Mouse (Mus musculus) urinary bladder, postnatal 36 days (tissue): Measurements from ENCODE around the gene Gm21887.
A peak's percentile ranks its signal among the peaks of the same experiment; 100 is the strongest.
"Not testable (repeated sequence)": the region's sequence is repeated elsewhere in the genome, so short reads cannot be mapped to it uniquely, and the experiment has no call there.

ENCODE experiments used
- DNase-seq, 2 experiments: peaks; one replicate each; pipeline ENCODE4 v3.0.0; 2022; ENCODE audit warnings: low spot score in 2 of 2, mixed read lengths in 1 of 2

Gene Gm21887

DNA sequence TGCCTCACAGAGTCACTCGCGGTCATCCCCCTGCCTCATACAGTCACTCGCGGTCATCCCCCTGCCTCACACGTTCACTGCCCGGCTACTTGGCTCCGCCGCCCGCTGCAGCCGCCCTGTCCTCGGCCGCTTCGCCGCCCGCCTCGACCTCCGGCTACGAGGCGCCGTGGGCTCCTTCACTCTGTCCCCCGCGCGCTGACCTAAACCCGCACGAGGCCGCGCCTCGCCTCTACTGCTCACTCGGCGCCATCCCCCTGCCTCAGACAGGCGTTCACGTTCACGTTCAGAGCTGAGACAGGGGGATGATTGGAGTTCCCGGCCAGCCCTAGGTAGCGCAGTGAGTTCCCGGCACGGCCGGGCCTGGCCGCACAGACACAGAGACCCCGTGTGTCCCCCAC, 12.0 kb upstream of the Gm21887 start:
- not testable (repeated sequence) for DNase-seq

DNA sequence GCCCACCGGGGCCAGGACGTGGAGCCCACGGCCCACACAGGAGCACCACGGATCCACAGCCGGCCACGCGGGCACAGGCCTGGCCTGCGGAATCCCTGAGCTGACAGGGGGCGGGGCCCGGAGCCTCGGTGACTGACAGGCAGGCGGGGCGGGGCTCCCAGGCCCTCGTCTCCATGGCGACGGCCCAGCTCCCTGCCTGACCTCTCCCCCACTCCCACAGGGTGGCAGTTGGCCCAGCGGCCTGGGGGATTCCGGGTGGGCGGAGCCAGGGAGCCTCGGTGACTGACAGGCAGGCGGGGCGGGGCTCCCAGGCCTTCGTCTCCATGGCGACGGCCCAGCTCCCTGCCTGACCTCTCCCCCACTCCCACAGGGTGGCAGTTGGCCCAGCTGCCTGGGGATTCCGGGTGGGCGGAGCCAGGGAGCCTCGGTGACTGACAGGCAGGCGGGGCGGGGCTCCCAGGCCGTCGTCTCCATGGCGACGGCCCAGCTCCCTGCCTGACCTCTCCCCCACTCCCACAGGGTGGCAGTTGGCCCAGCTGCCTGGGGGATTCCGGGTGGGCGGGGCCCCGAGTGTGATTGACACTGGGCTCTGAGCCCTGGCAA, 11.5 kb upstream of the Gm21887 start:
- peak; percentile 100 for DNase-seq

DNA sequence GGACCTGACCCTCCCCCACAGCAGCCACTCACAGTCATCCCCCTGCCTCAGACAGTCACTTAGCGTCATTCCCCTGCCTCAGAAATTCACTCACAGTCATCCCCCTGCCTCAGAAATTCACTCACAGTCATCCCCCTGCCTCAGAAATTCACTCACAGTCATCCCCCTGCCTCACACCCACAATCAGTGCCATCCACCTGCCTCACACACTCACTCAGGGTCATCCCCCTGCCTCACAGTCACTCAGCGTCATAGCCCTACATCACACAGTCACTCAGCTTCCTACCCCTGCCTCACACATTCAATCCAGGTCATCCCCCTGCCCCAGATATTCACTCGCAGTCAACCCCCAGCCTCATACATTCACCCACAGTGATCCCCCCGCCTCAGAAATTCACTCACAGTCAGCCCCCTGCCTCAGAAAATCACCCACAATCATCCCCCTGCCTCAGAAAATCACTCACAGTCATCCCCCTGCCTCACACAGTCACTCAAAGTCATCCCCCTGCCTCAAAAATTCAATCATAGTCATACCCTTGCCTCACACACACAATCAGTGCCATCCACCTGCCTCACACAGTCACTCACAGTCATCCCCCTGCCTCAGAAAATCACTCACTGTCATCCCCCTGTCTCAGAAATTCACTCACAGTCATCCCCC, 10.8 kb upstream of the Gm21887 start:
- DNase-seq, result not testable (repeated sequence)

DNA sequence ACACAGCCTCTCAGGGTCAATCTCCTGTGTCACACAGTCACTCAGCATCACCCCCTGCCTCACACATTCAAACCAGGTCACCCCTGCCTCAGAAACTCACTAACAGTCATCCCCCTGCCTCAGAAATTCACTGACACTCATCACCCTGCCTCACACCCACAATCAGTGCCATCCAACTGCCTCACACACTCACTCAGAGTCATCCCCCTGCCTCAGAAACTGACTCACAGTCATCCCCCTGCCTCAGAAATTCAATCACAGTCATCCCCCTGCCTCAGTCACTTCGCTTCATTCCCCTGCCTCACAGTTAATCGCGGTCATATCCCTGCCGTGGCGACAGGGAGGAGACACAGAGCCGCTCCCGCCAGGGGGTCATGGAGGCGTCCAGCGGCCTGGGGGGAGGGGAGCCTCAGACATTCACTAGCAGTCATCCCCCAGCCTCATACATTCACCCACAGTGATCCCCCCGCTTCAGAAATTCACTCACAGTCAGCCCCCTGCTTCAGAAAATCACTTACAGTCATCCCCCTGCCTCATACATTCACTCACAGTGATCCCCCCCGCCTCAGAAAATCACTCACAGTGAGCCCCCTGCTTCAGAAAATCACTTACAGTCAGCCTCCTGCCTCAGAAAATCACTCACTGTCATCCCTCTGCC, 10.1 kb upstream of the Gm21887 start:
- DNase-seq, result not testable (repeated sequence)

DNA sequence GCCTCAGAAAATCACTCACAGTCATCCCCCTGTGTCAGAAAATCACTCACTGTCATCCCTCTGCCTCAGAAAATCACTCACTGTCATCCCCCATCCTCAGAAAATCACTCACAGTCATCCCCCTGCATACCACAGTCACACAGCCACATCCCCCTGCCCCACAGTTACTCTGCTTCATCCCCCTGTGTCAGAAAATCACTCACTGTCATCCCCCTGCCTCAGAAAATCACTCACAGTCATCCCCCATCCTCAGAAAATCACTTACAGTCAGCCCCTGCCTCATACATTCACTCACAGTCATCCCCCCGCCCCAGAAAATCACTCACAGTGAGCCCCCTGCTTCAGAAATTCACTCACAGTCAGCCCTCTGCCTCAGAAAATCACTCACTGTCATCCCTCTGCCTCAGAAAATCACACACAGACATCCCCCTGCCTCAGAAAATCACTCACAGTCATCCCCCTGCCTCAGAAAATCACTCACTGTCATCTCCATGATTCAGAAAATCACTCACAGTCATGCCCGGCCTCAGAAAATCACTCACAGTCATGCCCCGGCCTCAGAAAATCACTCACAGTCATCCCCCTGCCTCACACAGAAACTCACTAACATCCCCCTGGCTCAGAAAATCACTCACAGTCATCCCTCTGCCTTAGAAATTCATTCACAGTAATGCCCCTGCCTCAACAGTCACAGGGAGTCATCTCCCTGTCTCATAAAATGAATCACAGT, 9.4 kb upstream of the Gm21887 start:
- not testable (repeated sequence) for DNase-seq

DNA sequence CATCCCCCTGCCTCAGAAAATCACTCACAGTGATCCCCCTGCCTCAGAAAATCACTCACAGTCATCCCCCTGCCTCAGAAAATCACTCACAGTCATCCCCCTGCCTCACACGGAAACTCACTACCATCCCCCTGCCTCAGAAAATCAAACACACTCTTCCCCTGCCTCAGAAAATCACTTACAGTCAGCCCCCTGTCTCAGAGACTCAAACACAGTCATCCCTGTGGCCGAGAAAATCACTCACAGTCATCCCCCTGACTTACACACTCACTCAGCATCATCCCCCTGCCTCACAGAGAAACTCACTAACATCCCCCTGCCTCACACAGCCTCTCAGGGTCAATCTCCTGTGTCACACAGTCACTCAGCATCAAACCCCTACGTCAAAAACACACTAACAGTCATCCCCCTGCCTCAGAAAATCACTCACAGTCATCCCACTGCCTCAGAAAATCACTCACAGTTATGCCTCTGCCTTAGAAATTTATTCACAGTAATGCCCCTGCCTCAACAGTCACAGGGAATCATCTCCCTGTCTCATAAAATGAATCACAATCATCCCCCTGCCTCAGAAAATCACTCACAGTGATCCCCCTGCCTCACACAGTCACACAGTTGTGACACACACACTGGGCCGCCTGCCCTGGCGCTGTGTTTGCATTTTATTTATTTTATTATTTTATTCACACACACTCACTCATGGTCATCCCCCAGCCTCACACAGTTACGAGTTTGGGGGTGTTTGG, 8.6 kb upstream of the Gm21887 start:
- DNase-seq, result not testable (repeated sequence)

DNA sequence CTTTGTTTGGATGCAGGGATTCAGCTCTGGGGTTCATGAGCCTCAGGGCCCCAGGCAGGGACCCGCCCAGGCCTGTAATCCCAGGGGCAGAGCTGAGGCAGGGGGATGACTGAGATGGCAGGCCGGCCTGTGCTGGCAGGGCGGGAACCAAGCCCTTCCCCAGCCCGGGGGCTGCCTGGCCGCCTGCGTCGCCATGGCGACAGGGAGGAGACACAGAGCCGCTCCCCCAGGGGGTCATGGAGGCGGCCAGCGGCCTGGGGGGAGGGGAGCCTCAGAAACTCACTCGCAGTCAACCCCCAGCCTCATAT, 8.1 kb upstream of the Gm21887 start:
- not testable (repeated sequence) for DNase-seq

DNA sequence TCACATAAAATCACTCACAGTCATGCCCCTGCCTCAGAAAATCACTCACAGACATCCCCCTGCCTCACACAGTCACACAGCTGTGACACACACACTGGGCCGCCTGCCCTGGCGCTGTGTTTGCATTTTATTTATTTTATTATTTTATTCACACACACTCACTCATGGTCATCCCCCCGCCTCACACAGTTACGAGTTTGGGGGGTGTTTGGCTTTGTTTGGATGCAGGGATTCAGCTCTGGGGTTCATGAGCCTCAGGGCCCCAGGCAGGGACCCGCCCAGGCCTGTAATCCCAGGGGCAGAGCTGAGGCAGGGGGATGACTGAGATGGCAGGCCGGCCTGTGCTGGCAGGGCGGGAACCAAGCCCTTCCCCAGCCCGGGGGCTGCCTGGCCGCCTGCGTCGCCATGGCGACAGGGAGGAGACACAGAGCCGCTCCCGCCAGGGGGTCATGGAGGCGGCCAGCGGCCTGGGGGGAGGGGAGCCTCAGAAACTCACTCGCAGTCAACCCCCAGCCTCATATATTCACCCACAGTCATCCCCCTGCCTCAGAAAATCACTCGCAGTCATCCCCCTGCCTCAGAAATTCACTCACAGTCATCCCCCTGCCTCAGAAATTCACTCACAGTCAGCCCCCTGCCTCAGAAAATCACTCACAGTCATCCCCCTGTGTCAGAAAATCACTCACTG, 6.8 kb upstream of the Gm21887 start:
- not testable (repeated sequence) for DNase-seq

DNA sequence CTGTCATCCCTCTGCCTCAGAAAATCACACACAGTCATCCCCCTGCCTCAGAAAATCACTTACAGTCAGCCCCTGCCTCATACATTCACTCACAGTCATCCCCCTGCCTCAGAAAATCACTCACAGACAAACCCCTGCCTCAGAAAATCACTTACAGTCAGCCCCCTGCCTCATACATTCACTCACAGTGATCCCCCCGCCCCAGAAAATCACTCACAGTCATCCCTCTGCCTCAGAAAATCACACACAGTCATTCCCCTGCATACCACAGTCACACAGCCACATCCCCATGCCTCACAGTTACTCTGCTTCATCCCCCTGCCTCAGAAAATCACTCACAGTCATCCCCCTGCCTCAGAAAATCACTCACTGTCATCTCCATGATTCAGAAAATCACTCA, 5.9 kb upstream of the Gm21887 start:
- not testable (repeated sequence) for DNase-seq

DNA sequence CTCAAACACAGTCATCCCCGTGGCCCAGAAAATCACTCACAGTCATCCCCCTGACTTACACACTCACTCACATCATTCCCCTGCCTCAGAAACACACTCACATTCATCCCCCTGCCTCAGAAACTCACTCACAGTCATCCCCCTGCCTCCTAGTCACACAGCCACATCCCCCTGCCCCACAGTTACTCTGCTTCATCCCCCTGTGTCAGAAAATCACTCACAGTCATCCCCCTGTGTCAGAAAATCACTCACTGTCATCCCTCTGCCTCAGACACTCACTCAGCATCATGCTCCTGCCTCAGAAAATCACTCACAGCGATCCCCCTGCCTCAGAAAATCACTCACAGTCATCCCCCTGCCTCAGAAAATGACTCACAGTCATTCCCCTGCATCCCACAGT, 5.2 kb upstream of the Gm21887 start:
- not testable (repeated sequence) for DNase-seq

DNA sequence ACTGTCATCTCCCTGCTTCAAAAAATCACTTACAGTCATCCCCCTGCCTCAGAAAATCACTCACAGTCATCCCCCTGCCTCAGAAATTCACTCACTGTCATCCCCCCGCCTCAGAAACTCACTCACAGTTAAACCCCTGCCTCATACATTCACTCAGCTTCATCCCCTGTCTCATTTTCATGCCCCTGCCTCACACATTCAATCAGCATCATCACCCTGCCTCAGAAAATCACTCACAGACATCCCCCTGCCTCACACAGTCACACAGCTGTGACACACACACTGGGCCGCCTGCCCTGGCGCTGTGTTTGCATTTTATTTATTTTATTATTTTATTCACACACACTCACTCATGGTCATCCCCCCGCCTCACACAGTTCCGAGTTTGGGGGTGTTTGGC, 4.7 kb upstream of the Gm21887 start:
- DNase-seq, result not testable (repeated sequence)

DNA sequence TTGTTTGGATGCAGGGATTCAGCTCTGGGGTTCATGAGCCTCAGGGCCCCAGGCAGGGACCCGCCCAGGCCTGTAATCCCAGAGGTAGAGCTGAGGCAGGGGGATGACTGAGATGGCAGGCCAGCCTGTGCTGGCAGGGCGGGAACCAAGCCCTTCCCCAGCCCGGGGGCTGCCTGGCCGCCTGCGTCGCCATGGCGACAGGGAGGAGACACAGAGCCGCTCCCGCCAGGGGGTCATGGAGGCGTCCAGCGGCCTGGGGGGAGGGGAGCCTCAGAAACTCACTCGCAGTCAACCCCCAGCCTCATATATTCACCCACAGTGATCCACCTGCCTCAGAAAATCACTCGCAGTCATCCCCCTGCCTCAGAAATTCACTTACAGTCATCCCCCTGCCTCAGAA, 4.3 kb upstream of the Gm21887 start:
- DNase-seq, result not testable (repeated sequence)

DNA sequence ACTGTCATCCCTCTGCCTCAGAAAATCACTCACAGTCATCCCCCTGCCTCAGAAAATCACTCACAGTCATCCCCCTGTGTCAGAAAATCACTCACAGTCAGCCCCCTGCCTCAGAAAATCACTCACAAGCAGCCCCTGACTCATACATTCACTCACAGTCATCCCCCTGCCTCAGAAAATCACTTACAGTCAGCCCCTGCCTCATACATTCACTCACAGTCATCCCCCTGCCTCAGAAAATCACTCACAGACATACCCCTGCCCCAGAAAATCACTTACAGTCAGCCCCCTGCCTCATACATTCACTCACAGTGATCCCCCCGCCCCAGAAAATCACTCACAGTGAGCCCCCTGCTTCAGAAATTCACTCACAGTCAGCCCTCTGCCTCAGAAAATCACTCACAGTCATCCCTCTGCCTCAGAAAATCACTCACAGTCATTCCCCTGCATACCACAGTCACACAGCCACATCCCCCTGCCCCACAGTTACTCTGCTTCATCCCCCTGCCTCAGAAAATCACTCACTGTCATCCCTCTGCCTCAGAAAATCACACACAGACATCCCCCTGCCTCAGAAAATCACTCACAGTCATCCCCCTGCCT, 3.7 kb upstream of the Gm21887 start:
- DNase-seq, result not testable (repeated sequence)

DNA sequence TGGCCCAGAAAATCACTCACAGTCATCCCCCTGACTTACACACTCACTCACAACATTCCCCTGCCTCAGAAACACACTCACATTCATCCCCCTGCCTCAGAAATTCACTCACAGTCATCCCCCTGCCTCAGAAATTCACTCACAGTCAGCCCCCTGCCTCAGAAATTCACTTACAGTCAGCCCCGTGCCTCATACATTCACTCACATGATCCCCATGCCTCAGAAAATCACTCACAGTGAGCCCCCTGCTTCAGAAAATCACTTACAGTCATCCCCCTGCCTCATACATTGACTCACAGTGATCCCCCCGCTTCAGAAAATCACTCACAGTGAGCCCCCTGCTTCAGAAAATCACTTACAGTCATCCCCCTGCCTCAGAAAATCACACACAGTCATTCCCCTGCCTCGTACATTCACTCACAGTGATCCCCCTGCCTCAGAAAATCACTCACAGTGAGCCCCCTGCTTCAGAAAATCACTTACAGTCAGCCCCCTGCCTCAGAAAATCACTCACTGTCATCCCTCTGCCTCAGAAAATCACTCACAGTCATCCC, 2.7 kb upstream of the Gm21887 start:
- not testable (repeated sequence) for DNase-seq

DNA sequence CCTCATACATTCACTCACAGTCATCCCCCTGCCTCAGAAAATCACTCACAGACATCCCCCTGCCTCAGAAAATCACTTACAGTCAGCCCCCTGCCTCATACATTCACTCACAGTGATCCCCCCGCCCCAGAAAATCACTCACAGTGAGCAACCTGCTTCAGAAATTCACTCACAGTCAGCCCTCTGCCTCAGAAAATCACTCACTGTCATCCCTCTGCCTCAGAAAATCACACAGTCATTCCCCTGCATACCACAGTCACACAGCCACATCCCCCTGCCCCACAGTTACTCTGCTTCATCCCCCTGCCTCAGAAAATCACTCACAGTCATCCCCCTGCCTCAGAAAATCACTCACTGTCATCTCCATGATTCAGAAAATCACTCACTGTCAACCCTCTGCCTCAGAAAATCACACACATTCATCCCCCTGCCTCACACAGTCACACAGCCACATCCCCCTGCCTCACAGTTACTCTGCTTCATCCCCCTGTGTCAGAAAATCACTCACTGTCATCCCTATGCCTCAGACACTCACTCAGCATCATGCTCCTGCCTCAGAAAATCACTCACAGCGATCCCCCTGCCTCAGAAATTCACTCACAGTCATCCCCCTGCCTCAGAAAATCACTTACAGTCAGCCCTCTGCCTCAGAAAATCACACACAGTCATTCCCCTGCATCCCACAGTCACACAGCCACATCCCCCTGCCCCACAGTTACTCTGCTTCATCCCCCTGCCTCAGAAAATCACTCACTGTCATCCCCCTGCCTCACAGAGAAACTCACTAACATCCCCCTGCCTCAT, 1.9 kb upstream of the Gm21887 start:
- DNase-seq, result not testable (repeated sequence)

DNA sequence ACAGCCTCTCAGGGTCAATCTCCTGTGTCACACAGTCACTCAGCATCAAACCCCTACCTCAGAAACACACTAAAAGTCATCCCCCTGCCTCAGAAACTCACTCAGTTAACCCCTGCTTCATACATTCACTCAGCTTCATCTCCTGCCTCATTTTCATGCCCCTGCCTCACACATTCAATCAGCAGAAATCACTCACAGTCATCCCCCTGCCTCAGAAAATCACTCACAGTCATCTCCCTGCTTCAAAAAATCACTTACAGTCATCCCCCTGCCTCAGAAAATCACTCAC, 1.3 kb upstream of the Gm21887 start:
- not testable (repeated sequence) for DNase-seq

DNA sequence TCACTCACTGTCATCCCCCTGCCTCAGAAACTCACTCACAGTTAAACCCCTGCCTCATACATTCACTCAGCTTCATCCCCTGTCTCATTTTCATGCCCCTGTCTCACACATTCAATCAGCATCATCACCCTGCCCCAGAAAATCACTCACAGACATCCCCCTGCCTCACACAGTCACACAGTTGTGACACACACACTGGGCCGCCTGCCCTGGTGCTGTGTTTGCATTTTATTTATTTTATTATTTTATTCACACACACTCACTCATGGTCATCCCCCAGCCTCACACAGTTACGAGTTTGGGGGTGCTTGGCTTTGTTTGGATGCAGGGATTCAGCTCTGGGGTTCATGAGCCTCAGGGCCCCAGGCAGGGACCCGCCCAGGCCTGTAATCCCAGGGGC, 875 bp upstream of the Gm21887 start:
- DNase-seq, result not testable (repeated sequence)

DNA sequence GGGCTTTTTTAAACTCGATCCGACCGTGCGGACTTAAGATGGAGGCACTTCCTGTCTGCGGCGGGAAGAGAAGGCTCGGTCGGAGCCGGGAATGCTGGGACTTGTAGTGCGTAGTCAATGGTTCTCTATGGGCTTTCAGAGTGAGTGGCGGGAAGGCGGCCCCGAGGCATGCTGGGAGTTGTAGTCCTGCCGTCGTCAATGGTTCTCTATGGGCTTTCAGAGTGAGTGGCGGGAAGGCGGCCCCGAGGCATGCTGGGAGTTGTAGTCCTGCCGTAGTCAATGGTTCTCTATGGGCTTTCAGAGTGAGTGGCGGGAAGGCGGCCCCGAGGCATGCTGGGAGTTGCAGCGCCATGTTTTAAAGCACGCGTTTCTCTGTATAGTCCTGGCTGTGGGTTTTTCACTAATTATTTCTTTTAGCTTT, 352 bp downstream of the Gm21887 start:
- peak; percentile 99 to 100 for DNase-seq

DNA sequence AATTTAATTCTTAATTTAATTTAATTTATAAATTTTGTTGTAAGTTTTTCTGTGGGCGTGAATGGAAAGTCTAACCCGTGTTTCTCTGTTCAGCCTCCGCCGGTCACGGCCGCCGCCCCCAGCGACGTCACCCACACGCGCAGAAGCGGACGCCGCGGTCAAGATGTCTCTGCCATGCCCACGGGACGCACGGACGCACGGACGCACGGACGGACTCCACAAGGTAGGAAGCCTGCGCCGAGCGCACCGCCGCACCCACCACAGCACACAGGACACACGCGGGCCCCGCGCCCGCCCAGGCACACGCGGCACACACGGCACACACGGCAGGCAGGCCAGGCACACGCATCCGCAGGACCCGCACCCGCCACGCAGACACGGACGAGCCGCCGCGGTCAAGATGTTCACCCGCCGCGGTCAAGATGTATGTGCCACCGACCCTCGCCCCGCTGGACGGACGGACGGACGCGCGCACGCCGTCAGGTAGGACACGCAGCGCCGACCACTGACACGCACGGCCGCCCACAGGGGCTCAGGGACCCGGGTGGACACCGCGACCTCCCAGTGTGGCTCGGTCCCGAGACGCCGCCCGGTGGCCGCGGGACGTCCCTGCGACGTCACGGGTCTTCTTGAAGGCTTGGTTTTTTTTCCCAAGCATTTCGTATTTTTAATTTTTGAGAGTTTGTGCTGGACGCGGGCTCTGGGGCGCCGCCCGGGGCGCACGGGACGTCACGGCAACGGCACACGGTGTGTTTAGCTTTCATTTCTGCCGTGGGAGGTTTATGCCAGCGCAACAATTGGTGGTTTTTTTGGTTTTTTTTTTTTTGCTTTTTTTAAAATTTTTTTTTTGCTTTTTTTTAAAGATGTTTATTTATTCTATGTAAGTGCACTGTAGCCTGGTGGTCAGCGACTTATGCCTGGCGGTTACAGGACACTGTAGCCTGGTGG, 1.4 kb downstream of the Gm21887 start:
- DNase-seq, result not testable (repeated sequence)
